Mouse (Mus musculus): Measurements from ENCODE around the gene Fam71d. TPM values are rescaled to one million over a fixed set of nuclear protein-coding genes. Genes with fewer than 3 reads are reported as not detected.
A peak's percentile ranks its signal among the peaks of the same experiment; 100 is the strongest.

Fam71d gene
- polyA plus RNA-seq, 1 experiment from 2014 or later, result 0.10 TPM

GRCm38 (mm10) chr12:78727723-78728122 lies 36.4 kb downstream of the Fam71d start:
- H3K4me3 ChIP-seq, result no peak overlapping the region
- no peaks in the 10 kb centered on the region for H3K9me3 ChIP-seq
- no peak overlapping the region for H3K9ac ChIP-seq (replicated peaks)
- no peaks in the 10 kb centered on the region for H3K36me3 ChIP-seq
- 76% methylated on average over 4 of the region's 4 CpGs for WGBS
- no peaks in the 10 kb centered on the region for H3K4me1 ChIP-seq
- no peaks in the 10 kb centered on the region for H3K27me3 ChIP-seq
- H3K27ac ChIP-seq (replicated peaks), result no peak overlapping the region
- ATAC-seq (replicated peaks), result no peak
- no peak overlapping the region for H3K4me2 ChIP-seq (replicated peaks)

- no peak overlapping the region for H3K4me2 ChIP-seq (replicated peaks)
- H3K9me3 ChIP-seq, result no peaks in the 10 kb centered on the region
- H3K4me3 ChIP-seq, result no peak overlapping the region
- no peaks in the 10 kb centered on the region for H3K27me3 ChIP-seq
- no peak for ATAC-seq (replicated peaks)
- H3K27ac ChIP-seq (replicated peaks), result no peak overlapping the region
- 69% methylated on average over 2 of the region's 2 CpGs for WGBS
- H3K4me1 ChIP-seq, result no peaks in the 10 kb centered on the region
- H3K36me3 ChIP-seq, result no peaks in the 10 kb centered on the region
- H3K9ac ChIP-seq (replicated peaks), result no peak overlapping the region
These were observed 48.3 kb downstream of the Fam71d start for GRCm38 (mm10) chr12:78739633-78740032.

- no peak overlapping the region for H3K27ac ChIP-seq (replicated peaks)
- no peaks in the 10 kb centered on the region for H3K27me3 ChIP-seq
- WGBS, result 94% methylated on average over 2 of the region's 2 CpGs
These were observed 49.0 kb downstream of the Fam71d start for GRCm38 (mm10) chr12:78740289-78740688.

DNA sequence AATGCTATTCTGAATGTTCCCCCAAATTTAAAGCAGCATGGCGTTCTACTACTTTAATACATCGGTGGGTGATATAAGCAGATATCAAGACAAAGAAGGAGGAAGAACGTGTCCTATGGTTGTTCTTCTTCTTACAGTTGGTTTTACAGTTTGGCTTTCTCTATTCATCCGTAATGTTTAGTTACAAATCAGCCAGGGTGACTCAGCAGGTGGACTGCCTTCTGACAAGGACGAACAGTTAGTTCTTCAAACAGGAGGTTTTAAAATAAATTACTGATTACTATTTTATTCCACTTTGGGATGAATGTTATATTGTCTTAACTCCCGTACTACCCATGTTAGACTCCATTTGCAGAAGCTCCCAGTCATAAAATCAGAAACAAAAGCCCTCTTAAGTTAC lies 54.9 kb downstream of the Fam71d start:
- no peak for ATAC-seq (replicated peaks)
- WGBS, result 77% methylated on average over 6 of the region's 6 CpGs
- H3K27me3 ChIP-seq, result no peaks in the 10 kb centered on the region; the same call in 1 of the 2 replicates

More at GRCm38 (mm10) chr12:78740289-78740688, 49.0 kb downstream of the Fam71d start:
- no peaks in the 10 kb centered on the region for H3K4me1 ChIP-seq
- H3K36me3 ChIP-seq, result no peaks in the 10 kb centered on the region
- no peaks in the 10 kb centered on the region for H3K9me3 ChIP-seq
- H3K9ac ChIP-seq (replicated peaks), result no peak overlapping the region
- H3K4me3 ChIP-seq, result no peak overlapping the region
- no peak overlapping the region for H3K4me2 ChIP-seq (replicated peaks)
- ATAC-seq (replicated peaks), result no peak

GRCm38 (mm10) chr12:78747406-78747805 lies 56.1 kb downstream of the Fam71d start:
- no peak overlapping the region for H3K4me3 ChIP-seq
- no peak for ATAC-seq (replicated peaks)

More for the DNA sequence above, 54.9 kb downstream of the Fam71d start:
- H3K36me3 ChIP-seq, result no peaks in the 10 kb centered on the region
- H3K9me3 ChIP-seq, result no peaks in the 10 kb centered on the region
- H3K4me3 ChIP-seq, result no peak overlapping the region
- H3K4me2 ChIP-seq (replicated peaks), result no peak overlapping the region
- H3K27ac ChIP-seq (replicated peaks), result no peak overlapping the region
- no peak overlapping the region for H3K9ac ChIP-seq (replicated peaks)
- H3K4me1 ChIP-seq, result peaks cover 9% of the 10 kb centered on the region

GRCm38 (mm10) chr12:78748113-78748512 lies 56.8 kb downstream of the Fam71d start:
- H3K27ac ChIP-seq (replicated peaks), result peak overlapping the region; percentile 52; the same call in 1 of the 2 replicates
- H3K4me1 ChIP-seq, result peaks cover 9% of the 10 kb centered on the region
- under 1% methylated on average over 10 of the region's 10 CpGs for whole genome bisulfite sequencing
- H3K4me2 ChIP-seq (replicated peaks), result peak overlapping the region; percentile 81
- no peaks in the 10 kb centered on the region for H3K9me3 ChIP-seq
- peak overlapping the region; percentile 68 for H3K4me3 ChIP-seq
- peak; percentile 9 for ATAC-seq (replicated peaks)
- H3K36me3 ChIP-seq, result no peaks in the 10 kb centered on the region
- no peaks in the 10 kb centered on the region; the same call in 1 of the 2 replicates for H3K27me3 ChIP-seq
- H3K9ac ChIP-seq (replicated peaks), result peak overlapping the region; percentile 55

More at GRCm38 (mm10) chr12:78747406-78747805, 56.1 kb downstream of the Fam71d start:
- Histone ChIP-seq H3K9ac (replicated peaks) (no peak overlapping the region; the same call in 1 of the 2 replicates), H3K4me2 (replicated peaks) (no peak overlapping the region), H3K9me3 (no peaks in the 10 kb centered on the region), H3K27me3 (no peaks in the 10 kb centered on the region; the same call in 1 of the 2 replicates), H3K27ac (replicated peaks) (no peak overlapping the region), H3K4me1 (peaks cover 9% of the 10 kb centered on the region), H3K36me3 (no peaks in the 10 kb centered on the region)
- WGBS, result 28% methylated on average over 1 of the region's 1 CpGs

- Histone ChIP-seq H3K4me1 (peaks cover 9% of the 10 kb centered on the region), H3K9ac (replicated peaks) (peak within 1 kb of the TSS; percentile 70), H3K9me3 (no peaks in the 10 kb centered on the region), H3K4me2 (replicated peaks) (peak within 1 kb of the TSS; percentile 81), H3K27me3 (no peaks in the 10 kb centered on the region; the same call in 1 of the 2 replicates), H3K4me3 (peak within 1 kb of the TSS; percentile 68), H3K36me3 (no peaks in the 10 kb centered on the region), H3K27ac (replicated peaks) (peak within 1 kb of the TSS; percentile 82)
- WGBS, result 0% methylated on average over 89 of the region's 98 CpGs
- peak; percentile 100 for ATAC-seq (replicated peaks)
These were observed 57.4 kb downstream of the Fam71d start, which contains the start of gene Mpp5 for GRCm38 (mm10) chr12:78748557-78749377. TSS of gene Mpp5 (plus strand) at chr12:78748907.

DNA sequence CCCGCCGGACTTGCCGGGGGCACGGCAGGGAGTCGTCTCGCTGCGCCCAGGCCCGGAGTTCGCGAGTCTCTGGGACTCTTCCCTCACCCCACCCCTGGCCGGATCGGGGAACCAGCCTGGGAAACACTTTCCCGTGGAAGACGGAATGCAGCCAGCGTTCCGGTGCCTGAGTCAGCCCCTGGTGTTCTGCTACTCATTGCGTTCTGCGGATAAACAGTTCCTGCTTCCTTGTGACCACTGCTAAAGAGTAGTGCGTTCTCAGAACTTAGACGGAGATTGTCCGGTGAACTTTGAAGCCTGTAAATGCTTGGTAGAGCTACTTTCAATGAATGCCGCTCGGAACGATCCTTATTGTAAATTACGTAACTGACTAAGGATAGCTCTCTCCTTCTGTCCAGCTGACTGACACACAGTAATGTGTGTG lies 58.1 kb downstream of the Fam71d start:
- Histone ChIP-seq H3K4me1 (peaks cover 9% of the 10 kb centered on the region), H3K27ac (replicated peaks) (peak overlapping the region; percentile 82), H3K9me3 (no peaks in the 10 kb centered on the region), H3K27me3 (no peaks in the 10 kb centered on the region; the same call in 1 of the 2 replicates), H3K36me3 (no peaks in the 10 kb centered on the region), H3K4me2 (replicated peaks) (peak overlapping the region; percentile 62), H3K4me3 (peak overlapping the region; percentile 68), H3K9ac (replicated peaks) (peak overlapping the region; percentile 70)
- ATAC-seq (replicated peaks), result peak; percentile 29
- WGBS, result under 1% methylated on average over 22 of the region's 25 CpGs

DNA sequence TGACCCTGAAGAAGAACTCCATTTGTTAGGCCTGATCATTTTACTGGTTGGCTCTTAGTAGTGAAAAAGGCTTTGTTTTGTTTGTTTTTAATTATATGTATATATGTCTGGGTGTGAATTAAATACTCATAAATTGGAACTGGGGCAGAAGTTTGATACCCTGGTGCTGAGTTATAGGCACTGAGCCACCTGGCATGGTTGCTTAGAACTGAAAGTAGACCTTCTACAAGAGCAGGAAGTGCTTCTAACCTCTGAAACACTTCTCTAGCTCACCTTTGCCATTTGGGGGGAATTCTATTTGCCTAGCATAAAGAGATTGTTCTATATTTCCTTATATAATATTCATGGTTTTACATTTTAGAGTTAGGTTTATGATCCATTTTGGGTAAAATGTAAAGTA lies 70.6 kb downstream of the Fam71d start:
- Histone ChIP-seq H3K9ac (replicated peaks) (no peak overlapping the region), H3K4me2 (replicated peaks) (no peak overlapping the region), H3K27me3 (no peaks in the 10 kb centered on the region), H3K4me1 (no peaks in the 10 kb centered on the region), H3K36me3 (no peaks in the 10 kb centered on the region), H3K27ac (replicated peaks) (no peak overlapping the region), H3K4me3 (no peak overlapping the region), H3K9me3 (no peaks in the 10 kb centered on the region)
- ATAC-seq (replicated peaks), result no peak

- H3K4me1 ChIP-seq, result no peaks in the 10 kb centered on the region
- no peaks in the 10 kb centered on the region for H3K36me3 ChIP-seq
- H3K27ac ChIP-seq (replicated peaks), result no peak overlapping the region
- WGBS, result 85% methylated on average over 6 of the region's 6 CpGs
- no peak overlapping the region for H3K4me3 ChIP-seq
- H3K9me3 ChIP-seq, result no peaks in the 10 kb centered on the region
- H3K9ac ChIP-seq (replicated peaks), result no peak overlapping the region
- no peak overlapping the region for H3K4me2 ChIP-seq (replicated peaks)
- ATAC-seq (replicated peaks), result no peak
- no peaks in the 10 kb centered on the region for H3K27me3 ChIP-seq
These were observed 77.8 kb downstream of the Fam71d start for GRCm38 (mm10) chr12:78769031-78769713.

DNA sequence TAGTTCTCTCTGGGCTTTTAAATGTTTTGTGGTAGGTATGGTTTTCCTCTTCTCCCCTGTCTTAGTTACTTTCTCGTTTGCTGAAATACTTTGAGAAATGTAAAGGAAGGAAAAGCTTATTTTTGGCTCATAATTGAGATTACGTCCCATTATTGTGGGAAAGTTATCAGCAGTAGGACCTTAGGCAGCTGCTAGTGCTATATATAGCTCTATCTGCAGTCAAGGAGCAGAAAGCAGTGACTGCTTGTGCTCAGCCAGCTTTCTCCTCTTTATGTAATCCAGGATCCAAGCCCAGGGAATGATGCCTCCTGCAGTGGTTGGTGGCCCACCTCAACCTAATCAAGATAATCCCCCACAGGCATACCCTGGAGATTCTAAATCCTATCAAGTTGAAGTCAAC lies 81.9 kb downstream of the Fam71d start:
- WGBS, result 88% methylated on average over 2 of the region's 2 CpGs
- no peak for ATAC-seq (replicated peaks)

DNA sequence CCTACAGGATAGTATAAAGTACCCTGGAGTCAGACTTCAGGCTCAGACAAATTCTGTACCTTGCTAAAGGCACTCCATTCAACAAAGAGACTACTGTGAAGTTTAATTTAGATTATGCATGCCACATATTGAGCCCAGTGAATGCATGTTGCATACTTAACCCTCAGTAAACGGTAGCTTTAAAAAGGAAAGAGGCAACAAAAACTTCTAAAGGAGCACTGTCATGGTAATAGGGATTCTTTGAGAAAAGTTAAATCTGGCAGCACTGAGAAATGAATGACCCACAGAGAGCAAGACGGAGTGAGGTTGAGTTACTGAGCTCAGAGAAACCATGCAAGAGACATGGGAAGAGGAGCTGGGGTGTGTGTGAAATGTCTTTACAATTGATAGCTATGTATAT lies 86.6 kb downstream of the Fam71d start:
- Histone ChIP-seq H3K9ac (replicated peaks) (no peak overlapping the region), H3K4me3 (no peak overlapping the region), H3K4me1 (0 out of 2 replicates have a peak, but pooled peaks cover 5% of the 10 kb centered on the region), H3K36me3 (no peaks in the 10 kb centered on the region), H3K9me3 (no peaks in the 10 kb centered on the region), H3K27me3 (no peaks in the 10 kb centered on the region), H3K27ac (replicated peaks) (no peak overlapping the region), H3K4me2 (replicated peaks) (no peak overlapping the region)
- ATAC-seq (replicated peaks), result peak; percentile 61
- 2% methylated on average over 2 of the region's 2 CpGs for WGBS

More for the DNA sequence above, 81.9 kb downstream of the Fam71d start:
- Histone ChIP-seq H3K4me1 (no peaks in the 10 kb centered on the region), H3K4me3 (no peak overlapping the region), H3K9ac (replicated peaks) (no peak overlapping the region), H3K27ac (replicated peaks) (no peak overlapping the region), H3K4me2 (replicated peaks) (no peak overlapping the region), H3K27me3 (no peaks in the 10 kb centered on the region), H3K9me3 (no peaks in the 10 kb centered on the region), H3K36me3 (no peaks in the 10 kb centered on the region)

Data from forebrain, embryonic 15.5 days (tissue).